Mouse (Mus musculus): ENCODE measurements around the gene Plin1.

GRCm38 (mm10) chr7:79771561-79772512 lies 39.1 kb upstream of the Plin1 start:
- TF ChIP-seq GATA1 (IDR thresholded peaks at IDR 0.05; ENCODE audit: borderline replicate concordance, low read length): no peak
- no peak for TF ChIP-seq FLI1 (IDR thresholded peaks at IDR 0.05; ENCODE audit: low read length)

Data from megakaryocyte, embryonic 14.5 days (primary cell).